Mouse (Mus musculus): ENCODE results near the gene Zyg11b. TPM values are rescaled to one million over a fixed set of nuclear protein-coding genes. Genes with fewer than 3 reads are reported as not detected.

Gene Zyg11b
- total RNA-seq, 2 experiments from 2014 or later, result 37.0 to 37.4 TPM

GRCm38 (mm10) chr4:108196277-108196855, 104.5 kb downstream of the Zyg11b start:
- no peak for DNase-seq (ENCODE audit: low spot score in 2 of 2)

DNA sequence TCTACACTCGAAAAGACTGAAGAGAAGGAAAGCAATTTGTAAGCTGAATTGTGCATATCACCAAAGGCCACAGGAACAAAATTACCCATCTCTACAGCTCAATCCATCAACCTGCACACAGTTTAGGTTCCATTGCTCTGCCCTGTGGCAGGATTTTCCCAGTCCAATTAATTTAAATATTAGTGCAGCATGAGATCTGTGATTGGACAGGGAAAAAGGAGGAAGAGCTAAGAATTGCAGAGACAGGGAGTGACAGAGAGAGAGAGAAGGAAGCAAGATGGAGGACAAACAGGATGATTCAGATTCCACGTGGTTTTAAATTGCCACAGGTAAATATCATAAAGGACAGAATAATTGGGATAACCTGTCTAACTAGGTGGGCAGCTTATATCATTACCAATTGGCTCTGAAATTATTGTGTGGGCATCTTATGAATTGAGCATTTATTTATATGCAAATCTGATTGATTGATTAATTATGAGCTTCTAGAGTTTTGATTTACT, 108.0 kb downstream of the Zyg11b start:
- DNase-seq (ENCODE audit: low spot score in 2 of 2), result no peak

- no peak for DNase-seq (ENCODE audit: low spot score in 2 of 2)
These were observed 118.6 kb downstream of the Zyg11b start for GRCm38 (mm10) chr4:108182278-108182677.

Other genes with a start within 250 kb of the Zyg11b start
- gene Podn, start 204.7 kb downstream of the Zyg11b start, total RNA-seq (2021), result 1 to 10 TPM; 6.2 to 8.5 TPM
- 100 to 1,000 TPM; 170 to 225 TPM for gene Scp2, start 156.1 kb downstream of the Zyg11b start, total RNA-seq (2021)
- 10 to 100 TPM; 35.2 to 36.3 TPM for gene Echdc2, start 135.7 kb downstream of the Zyg11b start, total RNA-seq (2021)
- gene Zyg11a, start 83.0 kb downstream of the Zyg11b start, total RNA-seq (2021), result under 1 TPM; 0.25 to 0.34 TPM
- 10 to 100 TPM; 58.6 to 59.5 TPM for gene Coa7, start 27.0 kb upstream of the Zyg11b start, total RNA-seq (2021)
- 1 to 10 TPM; 6.9 to 7.6 TPM for gene Shisal2a, start 82.3 kb upstream of the Zyg11b start, total RNA-seq (2021)
- gene Gpx7, start 105.9 kb upstream of the Zyg11b start, total RNA-seq (2021), result 10 to 100 TPM; 25.0 to 31.1 TPM
- 10 to 100 TPM; 79.9 to 82.3 TPM for gene Tut4, start 158.3 kb upstream of the Zyg11b start, total RNA-seq (2021)